Mouse (Mus musculus): ENCODE measurements around the gene Foxn1.

GRCm38 (mm10) chr11:78367456-78368225 is 18.7 kb downstream of the Foxn1 start:
- TF ChIP-seq ZC3H11A (IDR thresholded peaks at IDR 0.05; ENCODE audit: borderline replicate concordance, low read depth, low read length) (no peak), HCFC1 (IDR thresholded peaks at IDR 0.05; ENCODE audit: borderline replicate concordance, insufficient read depth, low read length) (no peak), CHD2 (IDR thresholded peaks at IDR 0.05; ENCODE audit: low read depth, low read length) (no peak), ZNF384 (IDR thresholded peaks at IDR 0.05; ENCODE audit: low read depth, low read length) (no peak)

All from ES-E14 (cell line).